Mouse (Mus musculus): ENCODE data around the gene Col26a1. TPM values are rescaled to one million over a fixed set of nuclear protein-coding genes. Genes with fewer than 3 reads are reported as not detected.

Gene Col26a1
- polyA plus RNA-seq (2016; fragmentation: Nextera tagmentation; extraction: Ambion mirVana), result 33.7 and 42.6 TPM in 2 replicates

DNA sequence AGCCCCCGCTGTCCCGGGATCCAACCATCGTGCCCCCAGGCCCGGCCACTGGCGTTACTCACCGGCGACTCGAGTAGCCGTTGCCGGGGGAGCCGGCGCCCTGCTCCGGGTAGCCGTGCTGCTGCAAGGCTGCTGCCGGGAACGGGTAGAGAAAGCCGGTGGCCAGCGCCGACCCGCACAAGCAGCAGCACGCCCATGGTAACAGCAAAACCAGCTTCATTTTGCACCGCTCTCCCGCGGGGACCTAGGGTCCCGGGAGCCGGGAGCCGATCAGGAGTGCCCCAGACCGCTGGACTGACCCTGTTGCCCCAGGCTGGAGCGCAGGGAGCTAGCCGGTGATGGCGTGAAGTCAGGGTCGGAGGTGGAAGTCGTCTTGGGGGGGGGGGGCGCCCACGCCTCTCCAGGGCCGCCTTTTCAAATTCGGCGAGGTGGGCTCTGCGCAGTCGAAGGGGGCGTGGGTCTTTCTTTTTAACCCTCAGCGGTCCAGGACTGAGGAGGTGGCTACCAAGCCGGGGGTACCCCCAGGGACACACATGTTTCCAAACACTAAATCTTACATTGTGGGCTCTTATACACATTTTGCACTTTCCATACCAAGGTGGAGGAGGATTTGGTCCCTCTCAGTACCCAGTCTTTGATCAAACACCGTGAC is at the start of gene Col26a1:
Gene Col26a1 (minus strand): TSS at position 422 of the 652 bp plus-strand sequence.
- H3K4me3 ChIP-seq (replicated peaks), result peak within 1 kb of the TSS; percentile 54
- H3K27me3 ChIP-seq, result peaks cover 54% of the 10 kb centered on the region
- H3K9me3 ChIP-seq, result no peaks in the 10 kb centered on the region
- peak within 1 kb of the TSS; percentile 63 for H3K9ac ChIP-seq
- peak within 1 kb of the TSS; percentile 80 for H3K4me2 ChIP-seq
- ATAC-seq (ENCODE audit: low FRiP score), result 0 out of 2 replicates have a peak, but pooled peaks have one; percentile 36
- no peaks in the 10 kb centered on the region for H3K36me3 ChIP-seq (replicated peaks)
- H3K4me1 ChIP-seq, result peaks cover 22% of the 10 kb centered on the region
- 1% methylated on average over 40 of the region's 44 CpGs for WGBS
- peak within 1 kb of the TSS; percentile 31; the same call in 1 of the 2 replicates for H3K27ac ChIP-seq

DNA sequence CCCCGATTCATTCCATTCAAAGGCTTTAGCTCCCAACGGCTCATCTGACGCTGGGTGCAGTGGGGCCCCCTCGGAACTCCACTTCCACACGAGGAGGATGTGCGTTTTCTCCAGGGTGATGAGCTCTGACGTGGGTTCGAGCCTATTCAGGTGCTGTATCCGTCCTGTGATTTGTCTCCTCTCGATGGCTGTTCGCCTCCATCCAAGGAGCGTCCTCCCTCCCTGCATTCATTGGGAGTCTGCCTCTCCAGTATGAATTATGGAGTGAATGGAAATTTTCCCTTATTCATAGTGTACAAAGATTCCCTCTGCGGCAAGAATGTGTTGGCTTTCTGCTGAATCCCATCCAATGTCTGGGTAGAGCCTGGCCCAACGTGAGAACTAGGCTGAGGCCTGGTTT is 48.9 kb upstream of the Col26a1 start:
- no peaks in the 10 kb centered on the region for H3K9me3 ChIP-seq
- 89% methylated on average over 14 of the region's 14 CpGs for whole genome bisulfite sequencing
- H3K4me2 ChIP-seq, result no peak overlapping the region
- no peaks in the 10 kb centered on the region; the same call in 1 of the 2 replicates for H3K36me3 ChIP-seq (replicated peaks)
- no peak overlapping the region for H3K9ac ChIP-seq
- no peaks in the 10 kb centered on the region for H3K27me3 ChIP-seq
- no peak overlapping the region for H3K27ac ChIP-seq
- H3K4me1 ChIP-seq, result peaks cover 4% of the 10 kb centered on the region; the same call in 1 of the 2 replicates
- no peak for ATAC-seq (ENCODE audit: low FRiP score)
- H3K4me3 ChIP-seq (replicated peaks), result no peak overlapping the region

DNA sequence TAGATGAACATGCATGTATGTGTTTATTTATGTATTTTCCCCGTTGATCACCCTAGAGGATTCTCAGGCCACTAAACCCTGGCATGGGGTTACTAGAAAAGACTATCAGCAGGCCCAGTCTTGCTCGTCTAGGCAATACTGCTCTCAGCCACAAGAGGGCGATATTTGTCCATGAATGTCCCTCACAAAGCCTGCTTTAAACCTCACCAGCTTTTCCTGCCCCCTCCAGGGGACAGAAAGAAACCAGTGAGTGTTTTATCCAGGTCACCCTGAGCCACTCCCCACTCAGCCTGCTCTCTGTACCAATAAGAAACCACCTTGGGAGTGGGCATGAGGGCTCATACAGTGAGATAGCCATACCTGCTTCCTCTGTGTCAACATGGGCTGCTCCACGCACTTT is 46.1 kb upstream of the Col26a1 start:
- 22% methylated on average over 4 of the region's 4 CpGs for WGBS
- Histone ChIP-seq H3K4me2 (no peak overlapping the region), H3K27me3 (no peaks in the 10 kb centered on the region), H3K36me3 (replicated peaks) (no peaks in the 10 kb centered on the region; the same call in 1 of the 2 replicates), H3K9ac (no peak overlapping the region), H3K4me3 (replicated peaks) (no peak overlapping the region), H3K9me3 (no peaks in the 10 kb centered on the region), H3K4me1 (peaks cover 4% of the 10 kb centered on the region; the same call in 1 of the 2 replicates), H3K27ac (no peak overlapping the region)
- peak; percentile 61; the same call in 1 of the 2 replicates for ATAC-seq (ENCODE audit: low FRiP score)

DNA sequence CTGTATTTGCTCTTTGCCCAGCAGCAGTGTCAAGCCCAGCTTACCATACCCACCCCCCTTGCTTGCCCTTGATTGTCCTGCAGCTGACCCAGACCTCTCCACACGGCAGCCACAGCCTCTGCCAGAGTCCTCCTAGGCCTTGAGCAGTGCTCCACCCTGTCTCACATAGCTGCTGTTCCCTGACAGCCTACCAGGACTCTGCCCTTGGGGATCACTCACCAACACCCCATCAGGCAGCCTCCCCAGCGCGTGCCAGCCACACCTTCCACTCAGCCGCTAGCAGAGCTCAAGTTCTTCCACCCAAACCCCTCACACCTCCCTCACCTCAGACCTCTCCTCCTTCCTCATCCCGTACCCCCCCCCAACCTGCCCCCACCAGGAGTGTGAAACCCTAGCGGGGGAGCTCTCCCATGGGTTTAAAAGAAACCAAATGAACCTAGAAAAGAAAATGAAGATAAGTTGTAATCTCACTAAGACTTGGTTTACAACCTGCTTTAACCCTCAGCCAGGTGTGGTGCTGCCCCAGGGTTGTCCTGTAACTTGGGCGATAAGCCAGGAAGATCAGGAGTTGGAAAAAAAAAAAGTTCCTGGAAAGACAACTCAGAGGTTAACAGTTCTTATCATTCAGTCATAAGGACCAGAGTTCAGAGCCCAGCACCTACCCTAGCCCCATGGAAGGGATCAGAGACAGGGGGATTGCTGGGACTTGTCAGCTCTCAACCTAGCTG is 40.9 kb upstream of the Col26a1 start:
- WGBS, result 86% methylated on average over 7 of the region's 7 CpGs
- H3K4me3 ChIP-seq (replicated peaks), result no peak overlapping the region
- no peak overlapping the region for H3K27ac ChIP-seq
- no peaks in the 10 kb centered on the region for H3K27me3 ChIP-seq
- no peak for ATAC-seq (ENCODE audit: low FRiP score)
- H3K9ac ChIP-seq, result no peak overlapping the region
- no peak overlapping the region for H3K4me2 ChIP-seq
- H3K9me3 ChIP-seq, result no peaks in the 10 kb centered on the region
- H3K4me1 ChIP-seq, result peaks cover 7% of the 10 kb centered on the region
- no peaks in the 10 kb centered on the region for H3K36me3 ChIP-seq (replicated peaks)

DNA sequence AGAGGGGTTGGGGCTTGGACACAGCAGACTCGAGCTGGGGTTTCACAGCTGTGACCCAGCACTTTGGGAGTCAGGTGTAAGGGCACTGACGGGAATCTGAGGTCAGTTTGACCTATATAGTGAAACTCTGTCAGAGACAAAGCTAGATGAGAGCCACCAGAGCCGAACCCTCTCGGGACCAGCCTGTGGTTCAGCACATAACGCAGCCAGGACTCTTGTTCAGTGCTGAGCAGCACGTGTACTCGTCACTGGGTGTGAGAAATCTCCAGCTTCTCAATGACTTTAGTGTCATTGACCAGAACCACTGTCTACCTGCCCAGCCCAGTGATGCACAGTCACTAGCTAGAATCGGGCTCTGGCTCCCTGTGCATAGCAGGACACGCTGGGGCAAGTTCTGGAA is 39.8 kb upstream of the Col26a1 start:
- Histone ChIP-seq H3K36me3 (replicated peaks) (no peaks in the 10 kb centered on the region), H3K9me3 (no peaks in the 10 kb centered on the region), H3K4me1 (peaks cover 7% of the 10 kb centered on the region), H3K27ac (no peak overlapping the region), H3K9ac (no peak overlapping the region), H3K4me2 (no peak overlapping the region), H3K27me3 (no peaks in the 10 kb centered on the region), H3K4me3 (replicated peaks) (no peak overlapping the region)
- 89% methylated on average over 9 of the region's 9 CpGs for WGBS
- ATAC-seq (ENCODE audit: low FRiP score), result no peak

DNA sequence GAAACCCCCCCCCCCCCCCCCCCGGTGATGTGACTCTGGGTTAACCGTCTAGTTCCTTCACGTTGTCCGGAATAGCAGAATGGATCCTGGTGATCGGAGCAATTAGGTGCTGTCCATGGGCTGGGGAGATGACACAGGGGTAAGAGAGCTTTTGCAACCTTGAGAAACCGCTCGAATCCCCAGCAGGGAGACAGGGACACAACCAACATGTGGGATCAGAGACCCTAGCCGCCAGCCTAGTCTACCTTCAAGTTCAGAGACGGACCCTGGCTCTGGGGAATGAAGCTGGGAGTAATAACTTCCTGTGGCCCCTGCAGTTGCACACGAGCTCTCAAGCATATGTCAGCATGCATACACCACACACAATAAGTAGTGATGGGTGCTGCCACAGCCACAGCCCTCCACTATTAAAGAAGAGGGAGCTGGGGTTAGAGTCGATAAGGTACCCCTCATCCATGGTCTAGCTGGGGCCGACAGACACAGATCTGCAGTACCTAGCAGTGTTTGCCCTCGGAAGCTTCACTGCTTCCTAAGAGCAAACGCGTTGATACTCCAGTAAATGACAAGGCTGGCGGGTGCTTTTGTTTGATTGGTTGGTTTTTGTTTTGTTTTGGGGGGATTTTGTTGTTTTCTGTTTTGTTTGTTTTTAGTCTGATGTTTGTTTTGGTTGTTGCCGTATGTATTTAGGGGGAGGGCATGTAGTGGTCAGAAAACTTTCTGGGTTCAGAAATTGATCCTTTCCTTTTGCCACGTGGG is 36.7 kb upstream of the Col26a1 start:
- no peak overlapping the region for H3K27ac ChIP-seq
- peaks cover under 1% of the 10 kb centered on the region; the same call in 1 of the 2 replicates for H3K36me3 ChIP-seq (replicated peaks)
- no peaks in the 10 kb centered on the region for H3K27me3 ChIP-seq
- H3K4me3 ChIP-seq (replicated peaks), result peak overlapping the region; percentile 59
- peak; percentile 37; the same call in 1 of the 2 replicates for ATAC-seq (ENCODE audit: low FRiP score)
- peaks cover 7% of the 10 kb centered on the region for H3K4me1 ChIP-seq
- peak overlapping the region; percentile 86 for H3K4me2 ChIP-seq
- WGBS, result 23% methylated on average over 18 of the region's 18 CpGs
- no peaks in the 10 kb centered on the region for H3K9me3 ChIP-seq
- H3K9ac ChIP-seq, result peak overlapping the region; percentile 71

DNA sequence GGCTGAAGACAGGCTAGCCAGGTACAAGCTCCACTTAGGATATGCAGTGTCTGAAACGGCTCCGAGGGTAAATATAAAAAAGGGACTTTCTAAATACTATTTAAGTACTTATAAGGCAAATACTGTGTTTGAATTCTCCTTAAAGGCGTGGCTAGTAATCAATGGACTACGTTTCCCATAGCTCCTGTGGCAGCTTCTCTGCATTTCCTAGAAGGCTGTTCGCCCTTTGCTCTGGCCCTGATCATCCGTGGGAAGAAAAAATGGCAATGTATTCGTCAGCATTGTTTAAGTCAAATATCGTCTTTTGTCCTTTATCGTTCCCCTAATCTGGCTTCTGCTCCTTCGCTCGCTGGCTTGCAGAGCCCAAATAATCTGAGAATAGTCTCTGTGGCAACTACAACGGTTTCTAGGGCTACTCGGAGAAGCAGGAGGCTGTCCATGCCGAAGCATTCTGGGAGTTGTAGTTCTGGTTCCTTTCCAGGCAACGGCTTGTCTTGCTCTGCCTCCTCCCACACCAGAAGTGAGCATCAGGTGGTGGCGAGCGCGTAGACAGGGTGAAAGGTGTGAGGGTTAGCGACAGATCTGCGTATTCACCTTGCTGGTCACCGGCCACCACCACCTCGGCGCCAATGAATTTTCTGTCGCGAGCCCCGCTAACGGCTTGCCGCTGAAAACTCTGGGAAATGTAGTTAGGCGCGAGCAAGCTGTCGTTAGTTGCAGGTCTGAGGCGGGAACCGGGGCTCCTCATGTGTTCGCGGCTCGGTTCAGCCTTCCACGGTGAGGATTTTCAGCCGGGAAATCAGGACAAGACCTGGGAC is 35.9 kb upstream of the Col26a1 start:
- peak overlapping the region; percentile 59 for H3K4me3 ChIP-seq (replicated peaks)
- H3K27me3 ChIP-seq, result no peaks in the 10 kb centered on the region
- H3K36me3 ChIP-seq (replicated peaks), result peaks cover 6% of the 10 kb centered on the region
- peak; percentile 89 for ATAC-seq (ENCODE audit: low FRiP score)
- peak overlapping the region; percentile 86 for H3K4me2 ChIP-seq
- 3% methylated on average over 38 of the region's 38 CpGs for WGBS
- peak overlapping the region; percentile 42; the same call in 1 of the 2 replicates for H3K27ac ChIP-seq
- peaks cover 7% of the 10 kb centered on the region for H3K4me1 ChIP-seq
- H3K9ac ChIP-seq, result peak overlapping the region; percentile 71
- H3K9me3 ChIP-seq, result no peaks in the 10 kb centered on the region

DNA sequence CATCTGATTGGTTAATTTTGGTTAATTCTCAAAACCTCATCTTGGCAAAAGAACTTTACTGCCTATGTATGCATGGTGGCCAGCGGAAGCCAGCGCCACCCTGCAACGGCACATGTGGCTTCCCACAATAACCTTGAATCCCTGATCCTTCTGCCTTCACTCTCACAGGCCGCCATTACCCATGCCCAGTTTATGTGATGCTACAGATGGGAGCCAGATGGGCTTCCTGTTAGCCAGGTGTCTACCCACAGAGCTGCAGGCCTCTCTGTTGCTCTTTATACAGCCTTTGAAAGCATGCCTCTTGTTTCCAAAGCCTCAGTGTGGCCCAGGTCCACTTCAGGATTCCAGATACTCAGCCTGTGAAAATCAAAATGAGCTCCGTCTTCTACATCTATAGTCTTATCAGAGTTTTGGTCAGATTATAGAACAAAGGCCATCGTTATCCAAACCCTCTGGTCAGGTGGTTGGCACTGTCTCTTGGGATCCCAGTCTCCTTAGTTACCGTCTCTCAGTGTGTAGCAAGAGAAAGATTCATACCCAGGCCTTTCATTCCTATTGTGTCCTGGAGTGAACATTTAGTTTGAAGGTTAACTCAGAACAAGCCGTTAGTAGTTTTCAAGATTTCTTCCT is 34.7 kb upstream of the Col26a1 start:
- no peak overlapping the region for H3K27ac ChIP-seq
- no peak overlapping the region for H3K4me3 ChIP-seq (replicated peaks)
- ATAC-seq (ENCODE audit: low FRiP score), result no peak
- no peak overlapping the region for H3K9ac ChIP-seq
- H3K36me3 ChIP-seq (replicated peaks), result peaks cover 17% of the 10 kb centered on the region
- WGBS, result 96% methylated on average over 8 of the region's 8 CpGs
- H3K4me1 ChIP-seq, result peaks cover 7% of the 10 kb centered on the region
- no peak overlapping the region for H3K4me2 ChIP-seq
- no peaks in the 10 kb centered on the region for H3K27me3 ChIP-seq
- no peaks in the 10 kb centered on the region for H3K9me3 ChIP-seq

DNA sequence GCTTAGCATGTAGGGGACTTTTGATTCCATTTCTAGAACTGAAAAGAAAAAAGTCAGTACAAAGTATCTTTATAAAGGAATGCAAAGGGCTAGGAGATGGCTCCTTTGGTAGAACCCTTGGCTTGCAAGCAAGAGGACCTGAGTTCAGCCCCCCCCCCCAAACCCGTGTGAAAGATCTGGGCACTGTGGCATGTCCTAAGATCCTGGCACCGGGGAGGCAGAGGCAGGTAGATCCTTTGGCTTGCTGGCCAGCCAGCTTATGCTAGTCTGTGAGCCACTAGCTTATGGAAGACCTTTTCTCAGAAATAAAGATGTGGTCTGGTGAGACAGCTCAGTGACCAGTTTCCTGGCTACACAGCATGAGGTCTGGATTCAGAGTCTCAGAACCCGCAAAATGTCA is 31.2 kb upstream of the Col26a1 start:
- ATAC-seq (ENCODE audit: low FRiP score), result no peak

DNA sequence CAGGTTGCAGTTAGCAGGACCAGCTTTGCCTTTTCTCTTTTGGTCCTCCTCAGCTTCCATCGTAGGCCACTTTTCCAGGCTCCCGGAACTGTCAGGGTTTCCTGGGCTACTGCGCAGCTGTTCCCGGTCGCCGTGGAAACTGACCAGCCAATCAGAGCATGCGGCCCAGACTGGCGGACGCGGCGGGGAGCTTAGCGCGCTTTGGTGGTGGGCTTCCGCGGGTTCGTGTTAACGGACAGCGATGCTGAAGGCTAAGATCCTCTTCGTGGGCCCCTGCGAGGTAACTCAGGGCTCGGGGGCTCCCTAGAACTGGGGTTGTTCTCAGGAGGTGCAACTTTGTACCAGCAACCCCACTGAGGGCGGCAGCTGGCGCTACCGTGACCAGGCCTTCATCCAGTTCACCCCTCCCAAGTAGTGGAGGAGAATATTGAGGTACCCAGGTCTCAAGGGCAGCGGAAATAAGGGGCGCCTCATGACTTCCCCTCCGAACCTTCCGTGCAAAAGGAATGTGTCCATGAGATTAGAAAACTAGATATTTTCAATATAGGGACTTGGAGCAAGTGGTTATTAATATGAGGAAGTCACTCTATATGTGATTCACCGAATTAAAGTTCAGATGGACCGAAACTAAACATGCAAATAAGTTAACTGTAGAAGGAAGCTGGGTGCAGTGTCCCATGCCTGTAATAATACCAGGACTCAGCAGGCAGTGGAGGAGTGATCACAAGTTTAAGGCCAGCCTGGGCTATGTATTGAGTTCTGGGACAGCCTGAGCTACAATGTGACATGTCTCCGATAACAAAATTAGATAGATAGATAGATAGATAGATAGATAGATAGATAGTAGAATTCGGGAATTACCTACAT is 25.2 kb upstream of the Col26a1 start, which contains the start of gene Ift22:
Gene Ift22 (plus strand): TSS at position 160 of the 867 bp plus-strand sequence.
- H3K36me3 ChIP-seq (replicated peaks), result peaks cover 26% of the 10 kb centered on the region
- peaks cover 12% of the 10 kb centered on the region for H3K4me1 ChIP-seq
- peak; percentile 96 for ATAC-seq (ENCODE audit: low FRiP score)
- H3K9me3 ChIP-seq, result 0 out of 2 replicates have a peak, but pooled peaks cover 2% of the 10 kb centered on the region
- H3K9ac ChIP-seq, result peak within 1 kb of the TSS; percentile 66
- no peaks in the 10 kb centered on the region for H3K27me3 ChIP-seq
- 10% methylated on average over 32 of the region's 32 CpGs for WGBS
- H3K4me3 ChIP-seq (replicated peaks), result peak within 1 kb of the TSS; percentile 74
- H3K4me2 ChIP-seq, result peak within 1 kb of the TSS; percentile 69
- H3K27ac ChIP-seq, result no peak within 1 kb of the TSS

More for the DNA sequence above, 31.2 kb upstream of the Col26a1 start:
- no peaks in the 10 kb centered on the region for H3K27me3 ChIP-seq
- no peak overlapping the region for H3K4me2 ChIP-seq
- H3K9ac ChIP-seq, result no peak overlapping the region
- no peak overlapping the region for H3K27ac ChIP-seq
- H3K4me3 ChIP-seq (replicated peaks), result no peak overlapping the region
- H3K9me3 ChIP-seq, result no peaks in the 10 kb centered on the region
- 82% methylated on average over 3 of the region's 3 CpGs for WGBS
- peaks cover 38% of the 10 kb centered on the region for H3K36me3 ChIP-seq (replicated peaks)
- peaks cover 2% of the 10 kb centered on the region; the same call in 1 of the 2 replicates for H3K4me1 ChIP-seq

All from forebrain, embryonic 12.5 days (tissue).